Mouse (Mus musculus) heart, postnatal 0 days (tissue): Measurements from ENCODE around the gene Plpp3. TPM values are rescaled to one million over a fixed set of nuclear protein-coding genes. Genes with fewer than 3 reads are reported as not detected.

Experiments
- ATAC-seq: fragments of 200-750 bp; cut with Nextera tagmentation; 2 replicates; pipeline ENCODE4 v1.8.0; 2017; ENCODE audit warnings: low read depth, moderate number of reproducible peaks, moderate library complexity; ENCODE audit not compliant: insufficient read depth
- DNase-seq: peaks from one replicate; pipeline ENCODE4 v3.0.0-alpha.2; 2016; ENCODE audit warnings: low spot score
- H3K27ac ChIP-seq: fragments of 300-500 bp; sonication (generic); 2 replicates; pipeline ENCODE4 v1.5.1; 2014; ENCODE audit warnings: low read depth, mild to moderate bottlenecking
- H3K27me3 ChIP-seq: fragments of 300-500 bp; sonication (generic); 2 replicates; pipeline ENCODE4 v1.6.1; 2014; ENCODE audit warnings: low read length, mixed read lengths; ENCODE audit not compliant: control insufficient read depth, insufficient read depth
- H3K36me3 ChIP-seq: fragments of 300-500 bp; sonication (generic); replicated peaks from 2 replicates; pipeline ENCODE4 v1.6.1; 2014; ENCODE audit warnings: low read length, mixed read lengths; ENCODE audit not compliant: control insufficient read depth, insufficient read depth
- H3K4me1 ChIP-seq: fragments of 300-500 bp; sonication (generic); 2 replicates; pipeline ENCODE4 v1.6.1; 2014; ENCODE audit warnings: antibody characterized with exemption; ENCODE audit not compliant: control insufficient read depth, insufficient read depth
- H3K4me2 ChIP-seq: fragments of 300-500 bp; sonication (generic); 2 replicates; pipeline ENCODE4 v1.6.1; 2014; ENCODE audit warnings: low read depth, mild to moderate bottlenecking, low read length, moderate library complexity
- H3K4me3 ChIP-seq: fragments of 300-500 bp; sonication (generic); 2 replicates; pipeline ENCODE4 v1.5.1; 2014; ENCODE audit warnings: low read depth, low read length
- H3K9ac ChIP-seq: fragments of 300-500 bp; sonication (generic); replicated peaks from 2 replicates; pipeline ENCODE4 v1.6.1; 2014; ENCODE audit warnings: low read depth, low read length, mixed read lengths
- H3K9me3 ChIP-seq: fragments of 300-500 bp; sonication (generic); replicated peaks from 2 replicates; pipeline ENCODE4 v1.6.1; 2016; ENCODE audit warnings: low read length; ENCODE audit not compliant: control insufficient read depth
- CTCF ChIP-seq: IDR thresholded peaks from 2 replicates; pipeline ENCODE4 v1.5.1; 2016; ENCODE audit warnings: antibody characterized with exemption, control low read depth, low read depth
- EP300 ChIP-seq: IDR thresholded peaks from 2 replicates; pipeline ENCODE4 v1.6.1; 2016; ENCODE audit warnings: antibody characterized with exemption, low read depth
- WGBS: fragments of 180-500 bp; shearing (Covaris S2); extraction: QIAGEN DNeasy Blood & Tissue Kit; methylation state at CpG from one replicate; pipeline ENCODE4 v1.1.7; 2014; 5-methylcytosine and 5-hydroxymethylcytosine counted together
- polyA plus RNA-seq: library from polyadenylated mRNA; unstranded; fragments of >200 nt; fragmentation: Nextera tagmentation; extraction: Ambion mirVana; gene quantifications from 2 replicates; pipeline ENCODE4 v1.2.1, GENCODE M21; 2015
- total RNA-seq: library from RNA; depleted of rRNA; stranded (reverse); fragments of >200 nt; gene quantifications from 2 replicates; pipeline ENCODE4 v1.2.3, GENCODE M21; 2014; ENCODE audit warnings: low replicate concordance

Gene Plpp3
- total and polyA plus RNA-seq, 2 experiments from 2014 or later, result 56.4 to 57.0 TPM

GRCm38 (mm10) chr4:105246331-105246730 is 89.2 kb downstream of the Plpp3 start:
- DNase-seq, result no peak
- TF ChIP-seq CTCF (no peak), EP300 (no peak)
- no peak overlapping the region for H3K27ac ChIP-seq
- no peaks in the 10 kb centered on the region for H3K9me3 ChIP-seq
- H3K4me1 ChIP-seq, result no peaks in the 10 kb centered on the region
- no peak overlapping the region for H3K9ac ChIP-seq
- no peak overlapping the region for H3K4me2 ChIP-seq
- ATAC-seq, result no peak
- no peaks in the 10 kb centered on the region for H3K36me3 ChIP-seq
- H3K4me3 ChIP-seq, result no peak overlapping the region
- peaks cover 5% of the 10 kb centered on the region; the same call in 1 of the 2 replicates for H3K27me3 ChIP-seq
- 90% methylated on average over 7 of the region's 7 CpGs for WGBS

GRCm38 (mm10) chr4:105248161-105248560 is 91.0 kb downstream of the Plpp3 start:
- no peak overlapping the region for H3K27ac ChIP-seq
- H3K36me3 ChIP-seq, result no peaks in the 10 kb centered on the region
- H3K4me3 ChIP-seq, result no peak overlapping the region
- WGBS, result 69% methylated on average over 1 of the region's 1 CpGs
- H3K9me3 ChIP-seq, result no peaks in the 10 kb centered on the region
- no peak overlapping the region for H3K9ac ChIP-seq
- H3K4me2 ChIP-seq, result no peak overlapping the region
- TF ChIP-seq EP300, result no peak
- no peak for TF ChIP-seq CTCF
- peaks cover 5% of the 10 kb centered on the region; the same call in 1 of the 2 replicates for H3K27me3 ChIP-seq
- H3K4me1 ChIP-seq, result 0 out of 2 replicates have a peak, but pooled peaks cover 4% of the 10 kb centered on the region
- DNase-seq (no peak), ATAC-seq (no peak)

DNA sequence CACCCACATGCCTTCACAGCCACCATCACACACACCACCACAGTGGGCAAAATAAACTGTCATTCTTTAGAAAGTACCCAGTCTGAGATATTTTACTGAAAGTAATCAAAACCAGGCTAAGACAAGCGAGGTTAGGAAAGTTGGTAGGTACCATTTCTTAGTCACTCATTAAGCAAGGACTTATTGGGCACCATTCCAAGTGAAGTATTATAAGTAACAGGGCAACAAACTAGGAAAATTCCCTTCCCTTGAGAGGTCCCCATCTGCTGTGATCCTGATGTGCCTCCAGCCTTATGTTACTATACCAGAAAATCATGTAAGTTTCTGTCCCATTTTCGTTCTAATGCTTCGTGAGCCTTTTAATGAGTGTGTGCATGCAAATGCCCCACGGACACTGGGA is 92.1 kb downstream of the Plpp3 start:
- WGBS, result 75% methylated on average over 4 of the region's 4 CpGs
- ATAC-seq (no peak), DNase-seq (no peak)
- H3K27ac ChIP-seq, result no peak overlapping the region
- H3K27me3 ChIP-seq, result peaks cover 5% of the 10 kb centered on the region; the same call in 1 of the 2 replicates
- H3K4me3 ChIP-seq, result no peak overlapping the region
- H3K9me3 ChIP-seq, result no peaks in the 10 kb centered on the region
- H3K9ac ChIP-seq, result no peak overlapping the region
- no peaks in the 10 kb centered on the region for H3K36me3 ChIP-seq
- H3K4me2 ChIP-seq, result no peak overlapping the region
- TF ChIP-seq EP300, result no peak
- TF ChIP-seq CTCF, result no peak
- H3K4me1 ChIP-seq, result peaks cover 11% of the 10 kb centered on the region; the same call in 1 of the 2 replicates

- Histone ChIP-seq H3K36me3 (no peaks in the 10 kb centered on the region), H3K4me1 (peaks cover 11% of the 10 kb centered on the region; the same call in 1 of the 2 replicates), H3K4me3 (no peak overlapping the region), H3K4me2 (no peak overlapping the region), H3K9me3 (no peaks in the 10 kb centered on the region), H3K27ac (no peak overlapping the region), H3K27me3 (peaks cover 5% of the 10 kb centered on the region; the same call in 1 of the 2 replicates), H3K9ac (no peak overlapping the region)
- no peak for DNase-seq
- TF ChIP-seq EP300, result no peak
- no peak for TF ChIP-seq CTCF
- ATAC-seq, result no peak
- 80% methylated on average over 3 of the region's 3 CpGs for WGBS
Measured at GRCm38 (mm10) chr4:105250946-105251345, 93.8 kb downstream of the Plpp3 start.

- TF ChIP-seq CTCF (no peak), EP300 (no peak)
- H3K4me1 ChIP-seq, result peaks cover 11% of the 10 kb centered on the region; the same call in 1 of the 2 replicates
- 80% methylated on average over 3 of the region's 3 CpGs for WGBS
- no peak overlapping the region for H3K9ac ChIP-seq
- H3K4me2 ChIP-seq, result no peak overlapping the region
- ATAC-seq (no peak), DNase-seq (no peak)
- no peak overlapping the region for H3K4me3 ChIP-seq
- no peaks in the 10 kb centered on the region for H3K9me3 ChIP-seq
- no peaks in the 10 kb centered on the region for H3K27me3 ChIP-seq
- H3K36me3 ChIP-seq, result no peaks in the 10 kb centered on the region
- H3K27ac ChIP-seq, result no peak overlapping the region
Measured at GRCm38 (mm10) chr4:105252044-105252443, 94.9 kb downstream of the Plpp3 start.

- H3K36me3 ChIP-seq, result no peaks in the 10 kb centered on the region
Measured at GRCm38 (mm10) chr4:105252571-105253200, 95.5 kb downstream of the Plpp3 start.

More at GRCm38 (mm10) chr4:105252571-105253200, 95.5 kb downstream of the Plpp3 start:
- no peaks in the 10 kb centered on the region for H3K9me3 ChIP-seq
- H3K27me3 ChIP-seq, result no peaks in the 10 kb centered on the region
- peaks cover 12% of the 10 kb centered on the region; the same call in 1 of the 2 replicates for H3K4me1 ChIP-seq
- TF ChIP-seq EP300 (no peak), CTCF (no peak)
- H3K4me3 ChIP-seq, result no peak overlapping the region
- H3K27ac ChIP-seq, result no peak overlapping the region
- no peak overlapping the region for H3K9ac ChIP-seq
- H3K4me2 ChIP-seq, result no peak overlapping the region
- no peak for ATAC-seq
- no peak for DNase-seq
- WGBS, result 52% methylated on average over 5 of the region's 5 CpGs
